Mouse (Mus musculus) layer of hippocampus, adult 9-10 months (tissue): ENCODE measurements at regions not wholly inside any gene's neighbourhood (a gene's known extent, or its start where the extent isn't known, plus 50 kb on each side); places are given as distances from the start of the nearest gene placed in this dataset.

Experiments
- DNase-seq: peaks from one replicate; pipeline ENCODE4 v3.0.0; 2022; ENCODE audit warnings: low spot score

GRCm38 (mm10) chr17:66252926-66253325 lies 129.6 kb downstream of the Ddx11 start:
- DNase-seq, result no peak

GRCm38 (mm10) chr17:66259697-66260096 lies 136.4 kb downstream of the Ddx11 start:
- DNase-seq, result no peak

GRCm38 (mm10) chr17:66262681-66263240 lies 139.4 kb downstream of the Ddx11 start:
- DNase-seq, result no peak

GRCm38 (mm10) chr17:66263405-66263804 lies 140.1 kb downstream of the Ddx11 start:
- no peak for DNase-seq

GRCm38 (mm10) chr17:66266803-66267202 lies 143.5 kb downstream of the Ddx11 start:
- no peak for DNase-seq

GRCm38 (mm10) chr17:66267831-66268230 lies 144.5 kb downstream of the Ddx11 start:
- DNase-seq, result no peak

- DNase-seq, result no peak
Measured at GRCm38 (mm10) chr17:66269567-66269966, 146.2 kb downstream of the Ddx11 start.

- DNase-seq, result no peak
Measured at GRCm38 (mm10) chr17:66271906-66272305, 148.6 kb downstream of the Ddx11 start.

- DNase-seq, result peak; percentile 83
Measured at GRCm38 (mm10) chr17:66276778-66277177, 153.5 kb downstream of the Ddx11 start.

GRCm38 (mm10) chr17:66278037-66278436 lies 154.7 kb downstream of the Ddx11 start:
- DNase-seq, result no peak

GRCm38 (mm10) chr17:66285295-66285694 lies 162.0 kb downstream of the Ddx11 start:
- no peak for DNase-seq
